Mouse (Mus musculus) liver, embryonic 15.5 days (tissue): Measurements from ENCODE around the gene Serpinb1a. TPM values are rescaled to one million over a fixed set of nuclear protein-coding genes. Genes with fewer than 3 reads are reported as not detected.
A peak's percentile ranks its signal among the peaks of the same experiment; 100 is the strongest.
"Not testable (repeated sequence)": the region's sequence is repeated elsewhere in the genome, so short reads cannot be mapped to it uniquely, and the experiment has no call there.

Source experiments
- ATAC-seq: fragments of 200-750 bp; cut with Nextera tagmentation; 2 replicates; pipeline ENCODE4 v1.8.0; 2017; ENCODE audit warnings: moderate number of reproducible peaks, mild to moderate bottlenecking, moderate library complexity; ENCODE audit not compliant: insufficient read depth
- H3K27ac ChIP-seq: fragments of 300-500 bp; sonication (generic); replicated peaks from 2 replicates; pipeline ENCODE4 v1.5.1; 2015; ENCODE audit warnings: mild to moderate bottlenecking, inconsistent platforms
- H3K27me3 ChIP-seq: fragments of 300-500 bp; sonication (generic); 2 replicates; pipeline ENCODE4 v1.6.1; 2015; ENCODE audit warnings: mild to moderate bottlenecking, inconsistent platforms
- H3K36me3 ChIP-seq: fragments of 300-500 bp; sonication (generic); replicated peaks from 2 replicates; pipeline ENCODE4 v1.6.1; 2015; ENCODE audit warnings: moderate library complexity, mild to moderate bottlenecking, inconsistent platforms
- H3K4me1 ChIP-seq: fragments of 300-500 bp; sonication (generic); replicated peaks from 2 replicates; pipeline ENCODE4 v1.6.1; 2015; ENCODE audit warnings: inconsistent platforms
- H3K4me2 ChIP-seq: fragments of 300-500 bp; sonication (generic); 2 replicates; pipeline ENCODE4 v1.6.1; 2015; ENCODE audit warnings: moderate library complexity, mild to moderate bottlenecking, inconsistent platforms
- H3K4me3 ChIP-seq: fragments of 300-500 bp; sonication (generic); replicated peaks from 2 replicates; pipeline ENCODE4 v1.5.1; 2015; ENCODE audit warnings: mild to moderate bottlenecking, inconsistent platforms
- H3K9ac ChIP-seq: fragments of 300-500 bp; sonication (generic); 2 replicates; pipeline ENCODE4 v1.6.1; 2015; ENCODE audit warnings: moderate library complexity, mild to moderate bottlenecking, inconsistent platforms
- H3K9me3 ChIP-seq: fragments of 300-500 bp; sonication (generic); replicated peaks from 2 replicates; pipeline ENCODE4 v1.6.1; 2016; ENCODE audit warnings: inconsistent platforms
- WGBS: fragments of 180-500 bp; shearing (Covaris S2); methylation state at CpG from one replicate; pipeline ENCODE4 v1.1.7; 2015; ENCODE audit warnings: mixed read lengths; ENCODE audit not compliant: insufficient replicate concordance; 5-methylcytosine and 5-hydroxymethylcytosine counted together
- polyA plus RNA-seq: library from polyadenylated mRNA; unstranded; fragments of >200 nt; fragmentation: Nextera tagmentation; extraction: Ambion mirVana; gene quantifications from 2 replicates; pipeline ENCODE4 v1.2.1, GENCODE M21; 2015

Serpinb1a gene
- 36.4 and 44.1 TPM in 2 replicates for polyA plus RNA-seq

- no peaks in the 10 kb centered on the region for H3K27me3 ChIP-seq
- 34% methylated on average over 10 of the region's 10 CpGs for WGBS
- 0 out of 2 replicates have a peak, but pooled peaks cover 6% of the 10 kb centered on the region for H3K4me1 ChIP-seq
- H3K4me3 ChIP-seq, result peak within 1 kb of the TSS; percentile 29
- H3K36me3 ChIP-seq, result no peaks in the 10 kb centered on the region
- H3K9ac ChIP-seq, result no peak within 1 kb of the TSS
- no peaks in the 10 kb centered on the region for H3K9me3 ChIP-seq
- no peak for ATAC-seq
- H3K27ac ChIP-seq, result no peak within 1 kb of the TSS
- H3K4me2 ChIP-seq, result peak within 1 kb of the TSS; percentile 23; the same call in 1 of the 2 replicates
Measured at GRCm38 (mm10) chr13:32850668-32851404, at the start of gene Serpinb1a. Gene Serpinb1a, minus strand, starts transcription at chr13:32851185.

GRCm38 (mm10) chr13:32900639-32901038, 49.7 kb upstream of the Serpinb1a start:
- ATAC-seq, result no peak
- Histone ChIP-seq H3K9me3 (no peaks in the 10 kb centered on the region), H3K4me1 (no peaks in the 10 kb centered on the region), H3K27ac (no peak overlapping the region), H3K9ac (no peak overlapping the region), H3K4me2 (no peak overlapping the region), H3K4me3 (no peak overlapping the region), H3K27me3 (no peaks in the 10 kb centered on the region), H3K36me3 (no peaks in the 10 kb centered on the region)
- WGBS, result 11% methylated on average over 2 of the region's 2 CpGs

GRCm38 (mm10) chr13:32899114-32899513, 48.1 kb upstream of the Serpinb1a start:
- H3K4me3 ChIP-seq, H3K9ac ChIP-seq, H3K27me3 ChIP-seq, H3K27ac ChIP-seq, H3K4me1 ChIP-seq, H3K36me3 ChIP-seq, H3K4me2 ChIP-seq, H3K9me3 ChIP-seq, ATAC-seq: not testable (repeated sequence)
- WGBS, result 56% methylated on average over 2 of the region's 2 CpGs

GRCm38 (mm10) chr13:32898111-32898510, 47.1 kb upstream of the Serpinb1a start, which contains the start of gene Serpinb1c:
Gene Serpinb1c, minus strand, starts transcription at chr13:32898211.
- H3K4me2 ChIP-seq, result no peak within 1 kb of the TSS
- ATAC-seq, result no peak

DNA sequence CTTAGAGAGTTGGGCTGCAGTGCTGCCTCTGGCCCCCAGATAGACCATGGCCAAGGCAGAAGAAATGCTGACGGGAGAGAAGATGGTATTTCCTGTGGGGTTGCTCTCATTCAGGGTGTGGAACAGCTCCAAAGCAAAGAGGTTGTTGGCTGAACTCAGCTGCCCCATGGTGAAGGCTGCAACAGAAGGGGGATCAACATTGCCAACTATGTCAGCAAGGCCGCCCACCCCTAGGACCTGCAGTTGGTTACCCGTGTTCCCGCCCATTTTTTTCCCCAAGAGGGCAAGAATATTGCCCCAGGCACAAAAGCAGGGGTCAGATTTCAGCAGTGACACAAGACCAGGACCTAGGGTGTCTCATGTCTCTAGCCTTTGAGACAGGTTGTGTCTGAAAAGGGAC, 45.9 kb upstream of the Serpinb1a start:
- no peaks in the 10 kb centered on the region for H3K4me1 ChIP-seq
- 43% methylated on average over 4 of the region's 4 CpGs for WGBS
- no peaks in the 10 kb centered on the region for H3K9me3 ChIP-seq
- no peak overlapping the region for H3K9ac ChIP-seq
- H3K4me3 ChIP-seq, result no peak overlapping the region
- H3K27ac ChIP-seq, result no peak overlapping the region
- H3K4me2 ChIP-seq, result no peak overlapping the region
- H3K36me3 ChIP-seq, result no peaks in the 10 kb centered on the region
- ATAC-seq, result no peak
- H3K27me3 ChIP-seq, result no peaks in the 10 kb centered on the region

More at GRCm38 (mm10) chr13:32898111-32898510, 47.1 kb upstream of the Serpinb1a start, which contains the start of gene Serpinb1c:
- Histone ChIP-seq H3K9ac (no peak within 1 kb of the TSS), H3K9me3 (no peaks in the 10 kb centered on the region), H3K4me3 (no peak within 1 kb of the TSS), H3K36me3 (no peaks in the 10 kb centered on the region), H3K27me3 (no peaks in the 10 kb centered on the region), H3K27ac (no peak within 1 kb of the TSS), H3K4me1 (no peaks in the 10 kb centered on the region)
- 65% methylated on average over 2 of the region's 2 CpGs for WGBS

DNA sequence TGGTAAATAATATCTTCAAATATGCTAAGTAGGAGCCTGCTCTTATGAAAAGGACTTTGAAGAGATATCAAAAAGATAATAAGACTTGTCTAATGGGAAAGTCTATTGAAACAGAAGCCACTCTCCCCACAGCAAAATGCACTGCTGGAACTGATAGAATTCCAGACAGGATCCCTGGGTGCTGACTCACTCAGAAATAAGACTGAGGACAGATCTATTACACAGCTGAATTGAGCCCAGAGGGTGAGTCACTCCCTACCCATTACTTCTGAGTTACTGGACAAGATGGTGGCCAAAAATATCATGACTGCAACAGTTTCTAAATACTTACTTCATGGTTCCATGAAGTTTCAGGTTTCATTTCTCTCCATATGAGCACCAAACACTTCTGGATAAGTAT, 33.8 kb upstream of the Serpinb1a start:
- ATAC-seq, result no peak
- no peak overlapping the region for H3K27ac ChIP-seq
- H3K4me2 ChIP-seq, result no peak overlapping the region
- H3K9ac ChIP-seq, result no peak overlapping the region
- H3K9me3 ChIP-seq, result no peaks in the 10 kb centered on the region
- H3K36me3 ChIP-seq, result no peaks in the 10 kb centered on the region
- H3K4me1 ChIP-seq, result no peaks in the 10 kb centered on the region
- no peaks in the 10 kb centered on the region for H3K27me3 ChIP-seq
- H3K4me3 ChIP-seq, result no peak overlapping the region

- H3K4me2 ChIP-seq, result no peak overlapping the region
- H3K4me3 ChIP-seq, result no peak overlapping the region
- no peak overlapping the region for H3K27ac ChIP-seq
- no peaks in the 10 kb centered on the region for H3K36me3 ChIP-seq
- H3K9ac ChIP-seq, result no peak overlapping the region
- H3K4me1 ChIP-seq, result no peaks in the 10 kb centered on the region
- 27% methylated on average over 1 of the region's 1 CpGs for WGBS
- ATAC-seq, result no peak
- H3K27me3 ChIP-seq, result no peaks in the 10 kb centered on the region; the same call in 1 of the 2 replicates
- H3K9me3 ChIP-seq, result no peaks in the 10 kb centered on the region
Measured at GRCm38 (mm10) chr13:32873862-32874261, 22.9 kb upstream of the Serpinb1a start.

DNA sequence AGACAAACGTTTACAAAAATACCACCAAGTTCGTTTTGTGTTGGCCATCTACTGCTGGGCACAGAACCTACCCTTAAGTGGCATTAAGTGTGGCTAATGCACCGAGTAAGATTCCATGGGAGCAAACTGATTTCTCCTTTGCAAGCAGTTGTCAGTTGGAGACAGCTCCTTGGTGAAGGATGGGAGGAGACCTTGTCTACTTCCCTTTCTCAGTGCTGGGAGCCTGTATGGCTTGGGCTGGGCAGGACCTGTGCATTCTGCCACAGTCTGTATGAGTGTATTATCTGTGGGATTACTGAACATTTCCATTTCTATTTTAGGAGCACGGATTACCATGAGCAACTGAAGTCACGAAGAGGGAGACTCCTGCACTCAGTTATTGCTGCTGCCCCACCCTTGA, 17.9 kb upstream of the Serpinb1a start:
- no peak overlapping the region for H3K9ac ChIP-seq
- H3K27ac ChIP-seq, result no peak overlapping the region
- ATAC-seq, result no peak
- no peaks in the 10 kb centered on the region for H3K4me1 ChIP-seq
- H3K4me3 ChIP-seq, result no peak overlapping the region
- H3K4me2 ChIP-seq, result no peak overlapping the region
- no peaks in the 10 kb centered on the region for H3K36me3 ChIP-seq
- WGBS, result 39% methylated on average over 5 of the region's 5 CpGs
- H3K9me3 ChIP-seq, result no peaks in the 10 kb centered on the region
- H3K27me3 ChIP-seq, result no peaks in the 10 kb centered on the region; the same call in 1 of the 2 replicates

DNA sequence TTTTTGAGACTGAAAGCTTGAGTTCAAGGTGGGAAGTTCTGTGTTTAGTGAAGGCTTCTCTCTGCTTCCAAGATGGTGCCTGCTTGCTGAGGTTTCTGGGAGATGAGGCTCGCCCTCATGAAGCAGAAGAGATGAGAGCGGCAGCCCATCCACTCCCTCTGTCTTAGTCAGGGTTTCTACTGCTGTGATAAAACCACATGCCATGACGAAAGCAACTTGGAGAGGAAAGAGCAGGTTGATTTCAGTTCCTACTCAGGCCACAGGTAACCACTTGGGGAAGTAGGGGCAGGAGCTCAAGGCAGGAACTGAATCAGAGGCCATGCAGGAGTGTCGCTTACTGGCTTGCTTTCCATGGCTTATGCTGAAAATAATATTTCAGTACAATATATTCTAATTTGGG, 17.2 kb upstream of the Serpinb1a start:
- ATAC-seq, H3K9me3 ChIP-seq, H3K4me3 ChIP-seq, H3K4me2 ChIP-seq, H3K9ac ChIP-seq, H3K4me1 ChIP-seq, H3K27ac ChIP-seq, H3K27me3 ChIP-seq, H3K36me3 ChIP-seq: not testable (repeated sequence)
- WGBS, result 34% methylated on average over 4 of the region's 4 CpGs

DNA sequence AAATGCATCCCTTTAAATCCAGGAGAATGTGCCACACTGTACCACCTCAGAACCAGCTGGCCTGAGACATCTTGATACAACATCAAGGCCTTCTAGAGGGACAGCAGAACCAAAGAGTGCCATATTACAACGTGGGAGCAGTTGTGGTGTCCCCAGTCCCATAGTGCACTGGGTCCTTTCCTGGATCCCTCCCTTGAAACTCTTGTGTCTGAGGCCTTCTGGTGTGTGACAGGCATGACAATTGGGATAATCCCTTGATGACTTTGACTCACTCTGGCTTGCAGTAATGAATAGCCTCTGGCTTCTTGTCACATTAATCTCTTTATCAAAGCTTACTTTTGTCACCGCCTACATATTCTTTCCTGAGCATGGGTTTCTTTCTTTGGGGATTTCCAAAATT, 16.0 kb upstream of the Serpinb1a start:
- Histone ChIP-seq H3K4me2 (no peak overlapping the region), H3K9me3 (no peaks in the 10 kb centered on the region), H3K27me3 (no peaks in the 10 kb centered on the region; the same call in 1 of the 2 replicates), H3K4me1 (no peaks in the 10 kb centered on the region), H3K4me3 (no peak overlapping the region), H3K36me3 (no peaks in the 10 kb centered on the region), H3K9ac (no peak overlapping the region), H3K27ac (no peak overlapping the region)
- ATAC-seq, result no peak
- 39% methylated on average over 2 of the region's 2 CpGs for WGBS

- 2% methylated on average over 9 of the region's 9 CpGs for WGBS
Measured at GRCm38 (mm10) chr13:32866484-32866883, 15.5 kb upstream of the Serpinb1a start.

GRCm38 (mm10) chr13:32865591-32865990, 14.6 kb upstream of the Serpinb1a start:
- Histone ChIP-seq H3K9me3 (no peaks in the 10 kb centered on the region), H3K4me3 (no peak overlapping the region), H3K36me3 (no peaks in the 10 kb centered on the region), H3K4me1 (no peaks in the 10 kb centered on the region), H3K27me3 (no peaks in the 10 kb centered on the region; the same call in 1 of the 2 replicates), H3K4me2 (no peak overlapping the region), H3K9ac (no peak overlapping the region), H3K27ac (no peak overlapping the region)
- WGBS, result 50% methylated on average over 2 of the region's 2 CpGs
- no peak for ATAC-seq

More at GRCm38 (mm10) chr13:32866484-32866883, 15.5 kb upstream of the Serpinb1a start:
- Histone ChIP-seq H3K27me3 (no peaks in the 10 kb centered on the region; the same call in 1 of the 2 replicates), H3K4me2 (no peak overlapping the region), H3K9me3 (no peaks in the 10 kb centered on the region), H3K4me1 (no peaks in the 10 kb centered on the region), H3K27ac (no peak overlapping the region), H3K4me3 (no peak overlapping the region), H3K36me3 (no peaks in the 10 kb centered on the region), H3K9ac (no peak overlapping the region)
- no peak for ATAC-seq
